Mouse (Mus musculus) right cerebral cortex, postnatal 25 days (tissue): Measurements from ENCODE around the gene Ppat.

Source experiments
- DNase-seq: peaks from one replicate; pipeline ENCODE4 v3.0.0; 2022

Ppat gene

DNA sequence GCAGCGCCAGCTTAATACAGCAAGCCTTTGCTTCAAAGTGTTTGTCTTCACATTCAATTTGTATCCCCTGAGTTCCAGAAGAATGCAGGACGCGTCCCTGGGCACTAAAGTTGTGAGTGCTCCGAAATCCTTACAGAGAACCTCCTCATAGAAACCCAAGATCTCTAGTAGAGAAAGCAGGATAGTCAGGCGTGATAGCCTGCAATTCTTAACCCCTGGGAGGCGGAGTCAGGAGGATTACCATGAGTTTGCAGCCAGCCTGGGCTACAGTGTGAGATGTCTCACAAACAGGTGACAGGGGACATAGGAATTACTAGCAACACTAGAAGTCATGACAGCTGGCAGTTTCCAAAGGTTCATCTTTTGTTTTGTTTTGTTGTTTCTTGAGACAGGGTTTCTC, 81.8 kb downstream of the Ppat start:
- DNase-seq = no peak

DNA sequence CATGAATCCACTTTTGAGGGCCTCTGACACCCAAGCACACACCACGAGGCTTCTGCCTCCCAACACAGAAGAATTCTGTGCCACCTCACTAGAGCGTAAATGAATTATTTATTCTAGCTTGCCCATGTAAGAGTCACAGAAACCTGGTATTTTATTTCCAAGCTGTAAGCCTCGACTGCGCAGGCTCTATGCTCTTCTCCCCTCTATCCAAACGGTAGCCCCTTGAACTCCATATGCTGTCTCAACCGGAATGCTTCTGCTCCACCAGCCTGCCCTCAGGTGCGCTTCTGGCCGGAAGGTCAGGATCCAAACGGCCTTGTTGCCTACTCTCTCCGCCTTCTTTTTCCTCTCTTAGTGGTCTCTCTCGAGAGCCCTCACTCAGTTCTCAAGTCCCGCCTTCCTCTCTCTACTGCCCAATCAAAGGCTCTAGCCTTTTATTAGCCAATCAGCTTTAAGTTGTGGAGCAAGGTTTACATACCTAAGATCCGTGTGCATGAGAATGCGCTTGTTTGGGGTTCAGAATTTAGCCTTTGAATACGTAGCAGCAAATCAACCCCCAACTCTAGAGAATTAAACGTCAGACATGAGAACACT, 82.6 kb downstream of the Ppat start:
- DNase-seq = no peak

DNA sequence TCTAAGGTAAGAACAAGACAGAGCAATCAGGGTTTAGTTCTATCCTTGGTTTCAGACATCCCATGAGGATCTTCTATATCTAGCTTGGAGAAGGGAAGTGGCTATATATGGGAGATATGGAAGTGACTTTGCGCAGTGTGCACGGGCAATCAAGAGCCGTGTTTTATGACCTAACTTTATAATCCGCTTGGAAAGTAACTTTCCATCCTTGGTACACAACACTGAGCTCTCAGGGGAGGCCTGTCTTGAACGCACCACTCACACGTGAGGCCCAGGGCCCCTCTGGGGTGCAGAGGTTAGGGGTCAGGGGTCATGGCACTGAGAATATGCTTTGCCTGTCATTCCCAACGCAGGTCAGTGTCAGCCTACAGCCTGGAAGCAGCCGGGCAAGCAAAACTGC, 84.6 kb downstream of the Ppat start:
- DNase-seq = no peak
